Mouse (Mus musculus) lung, adult 2 months (tissue): ENCODE data around the gene Serpinh1.

Experiments
- CTCF ChIP-seq: fragments of 200-500 bp; IDR thresholded peaks from 2 replicates; pipeline ENCODE4 v1.5.1; 2011; ENCODE audit warnings: mild to moderate bottlenecking, low read length, control low read depth; ENCODE audit not compliant: insufficient read depth
- POLR2A ChIP-seq: fragments of 200-500 bp; IDR thresholded peaks from 2 replicates; pipeline ENCODE4 v1.6.1; 2011; ENCODE audit warnings: low read depth, mild to moderate bottlenecking, control low read depth, low read length, borderline replicate concordance; ENCODE audit errors: extremely low read depth

DNA sequence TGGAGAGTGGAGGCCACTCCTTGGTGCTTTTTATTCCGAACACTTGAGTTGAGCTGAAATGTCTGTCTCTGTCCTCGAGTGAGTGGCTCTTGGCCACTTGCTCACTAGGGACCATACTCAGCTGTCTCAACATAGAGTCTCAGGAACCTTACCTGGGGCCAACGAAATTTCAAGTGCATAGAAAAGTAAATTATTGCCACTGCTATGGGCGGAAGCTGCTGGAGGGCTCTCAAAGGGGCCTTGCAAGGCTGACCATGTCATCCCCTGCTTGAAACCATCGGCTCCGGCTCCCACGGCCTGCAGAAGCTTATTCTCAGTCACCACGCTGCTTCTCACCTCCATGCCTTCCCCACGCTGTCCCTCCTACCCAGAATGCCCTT lies 29.7 kb downstream of the Serpinh1 start:
- TF ChIP-seq CTCF (no peak), POLR2A (no peak)
